Mouse (Mus musculus): Measurements from ENCODE around the gene Gm906. TPM values are rescaled to one million over a fixed set of nuclear protein-coding genes. Genes with fewer than 3 reads are reported as not detected.

Gm906 gene
- total RNA-seq (2023), result not detected

GRCm38 (mm10) chr13:50250208-50250607, at the start of gene Gm906:
Gene Gm906 (minus strand): TSS chr13:50250308.

Other genes starting within 250 kb of the Gm906 start
- gene Fbxw17, start 167.6 kb upstream of the Gm906 start, total RNA-seq (2023), result 9.5 TPM
- not detected for gene Gm47429, start 193.6 kb upstream of the Gm906 start, total RNA-seq (2023)
- not detected for gene Nutm2, start 217.0 kb upstream of the Gm906 start, total RNA-seq (2023)

Measured in CD4-positive naive resting alpha-beta T cell, adult 57 days (primary cell).